ENCODE assay signal across 8 mouse cellular contexts in genomic region chr2:102130198-102130845, GRCm38 (mm10). TPM values are rescaled to one million over a fixed set of nuclear protein-coding genes. Genes with fewer than 3 reads are reported as not detected.
DNase-seq lines count a peak whose midpoint lies in the region; ATAC-seq and TF ChIP-seq lines count a peak whose summit lies in the region.

No protein-coding gene starts in this region.

- ATAC-seq in embryonic facial prominence, embryonic 13.5 days (ENCODE audit: insufficient number of reproducible peaks, insufficient read depth, low FRiP score, low TSS enrichment, low read depth), result no peak
- no peak for ATAC-seq in kidney, embryonic 14.5 days (ENCODE audit: low FRiP score, low TSS enrichment)

- no peak for TF ChIP-seq CTCF in E14TG2a.4 (conservative IDR thresholded peaks at IDR 0.05; ENCODE audit: low read length)

- no peak for DNase-seq in embryonic facial prominence, embryonic 10.5 days (ENCODE audit: low spot score)
- peak; percentile 77 for DNase-seq in cerebellum, adult 9-10 months
- DNase-seq in layer of hippocampus, adult 8-10 months (ENCODE audit: low spot score in 2 of 2), result peak; percentile 68 to 81
- no peak for DNase-seq in embryo, embryonic 10 days (ENCODE audit: low spot score)
- DNase-seq in kidney, postnatal 36 days, result no peak

- no peak overlapping the region for H3K9ac ChIP-seq in embryonic facial prominence, embryonic 13.5 days
- no peak overlapping the region for H3K9ac ChIP-seq in kidney, embryonic 14.5 days (ENCODE audit: low read depth, low read length)

- no peak overlapping the region for H3K4me2 ChIP-seq in embryonic facial prominence, embryonic 13.5 days
- no peak overlapping the region for H3K4me2 ChIP-seq in kidney, embryonic 14.5 days (replicated peaks; ENCODE audit: low read depth, low read length)

- WGBS in embryonic facial prominence, embryonic 13.5 days, result 65% methylated on average over 8 of the region's 8 CpGs
- WGBS in embryonic facial prominence, embryonic 10.5 days, result 81% methylated on average over 8 of the region's 8 CpGs
- WGBS in kidney, embryonic 14.5 days, result 86% methylated on average over 8 of the region's 8 CpGs

- H3K27me3 ChIP-seq in embryonic facial prominence, embryonic 13.5 days, result no peaks in the 10 kb centered on the region
- no peaks in the 10 kb centered on the region for H3K27me3 ChIP-seq in embryonic facial prominence, embryonic 10.5 days (replicated peaks; ENCODE audit: low read depth, poor library complexity, severe bottlenecking)
- no peaks in the 10 kb centered on the region for H3K27me3 ChIP-seq in E14TG2a.4 (ENCODE audit: insufficient read depth, low read length)
- H3K27me3 ChIP-seq in kidney, embryonic 14.5 days (ENCODE audit: control insufficient read depth, insufficient read depth, low read length), result no peaks in the 10 kb centered on the region

- peak overlapping the region; percentile 23; the same call in 1 of the 2 replicates for H3K27ac ChIP-seq in embryonic facial prominence, embryonic 13.5 days
- no peak overlapping the region for H3K27ac ChIP-seq in embryonic facial prominence, embryonic 10.5 days (replicated peaks)
- no peak overlapping the region for H3K27ac ChIP-seq in kidney, embryonic 14.5 days (ENCODE audit: low read depth, low read length)

- H3K36me3 ChIP-seq in embryonic facial prominence, embryonic 13.5 days, result no peaks in the 10 kb centered on the region
- no peaks in the 10 kb centered on the region for H3K36me3 ChIP-seq in embryonic facial prominence, embryonic 10.5 days (replicated peaks)
- H3K36me3 ChIP-seq in E14TG2a.4 (ENCODE audit: insufficient read depth, low read length), result no peaks in the 10 kb centered on the region
- no peaks in the 10 kb centered on the region for H3K36me3 ChIP-seq in kidney, embryonic 14.5 days (ENCODE audit: control insufficient read depth, insufficient read depth, low read length)

- H3K9me3 ChIP-seq in embryonic facial prominence, embryonic 13.5 days, result no peaks in the 10 kb centered on the region
- no peaks in the 10 kb centered on the region for H3K9me3 ChIP-seq in embryonic facial prominence, embryonic 10.5 days
- H3K9me3 ChIP-seq in E14TG2a.4 (ENCODE audit: low read length), result no peaks in the 10 kb centered on the region
- no peaks in the 10 kb centered on the region for H3K9me3 ChIP-seq in kidney, embryonic 14.5 days (ENCODE audit: control insufficient read depth, low read length)

- peaks cover 84% of the 10 kb centered on the region for H3K4me1 ChIP-seq in embryonic facial prominence, embryonic 13.5 days
- H3K4me1 ChIP-seq in embryonic facial prominence, embryonic 10.5 days, result peaks cover 75% of the 10 kb centered on the region
- H3K4me1 ChIP-seq in E14TG2a.4 (replicated peaks; ENCODE audit: low read depth, low read length), result peaks cover 100% of the 10 kb centered on the region
- peaks cover 11% of the 10 kb centered on the region for H3K4me1 ChIP-seq in kidney, embryonic 14.5 days (ENCODE audit: control insufficient read depth, insufficient read depth, low read length)

- H3K4me3 ChIP-seq in embryonic facial prominence, embryonic 13.5 days, result no peak overlapping the region
- no peak overlapping the region for H3K4me3 ChIP-seq in embryonic facial prominence, embryonic 10.5 days
- H3K4me3 ChIP-seq in E14TG2a.4 (replicated peaks; ENCODE audit: low read length), result peak overlapping the region; percentile 63
- no peak overlapping the region for H3K4me3 ChIP-seq in kidney, embryonic 14.5 days (ENCODE audit: low read length)

RNA-seq across cellular contexts. Expression of gene Ldlrad3, which starts 55.9 kb away (rescaled TPM):
- 52.4 and 53.3 TPM in 2 replicates for polyA plus RNA-seq in embryonic facial prominence, embryonic 13.5 days (2015; fragmentation: Nextera tagmentation; extraction: Ambion mirVana)
- polyA plus RNA-seq in embryonic facial prominence, embryonic 10.5 days (2016; fragmentation: Nextera tagmentation; extraction: Ambion mirVana), result 56.0 and 56.5 TPM in 2 replicates
- 10 to 100 TPM in 3 of 4 experiments, 1 to 10 TPM in 1; 10.0 to 13.2 (median 11.3) TPM for total RNA-seq in layer of hippocampus, adult 8-10 months (2022)
- 19.0 and 39.2 TPM in 2 replicates for polyA plus RNA-seq in kidney, embryonic 14.5 days (2014; fragmentation: Nextera tagmentation; extraction: Ambion mirVana)

Comparison
In these comparisons a context has a peak if more than half of its experiments do, and no peak if none do; other contexts are left out.
1. DNase-seq: peak in cerebellum, adult 9-10 months (single experiment) and layer of hippocampus, adult 8-10 months (2 of 2); none in embryonic facial prominence, embryonic 10.5 days (single experiment), embryo, embryonic 10 days (single experiment) and kidney, postnatal 36 days (0 of 2).